Mouse (Mus musculus): ENCODE results near the gene Rpl9-ps6. TPM values are rescaled to one million over a fixed set of nuclear protein-coding genes. Genes with fewer than 3 reads are reported as not detected.
A peak's percentile ranks its signal among the peaks of the same experiment; 100 is the strongest.
"Not testable (repeated sequence)": the region's sequence is repeated elsewhere in the genome, so short reads cannot be mapped to it uniquely, and the experiment has no call there.

The Rpl9-ps6 gene
- polyA plus RNA-seq, 2 experiments from 2014 or later = 201 to 619 TPM

- no peak for ATAC-seq
These were observed 14.5 kb upstream of the Rpl9-ps6 start for GRCm38 (mm10) chr19:32480791-32481442.

GRCm38 (mm10) chr19:32480255-32480654 lies 13.9 kb upstream of the Rpl9-ps6 start:
- no peak for ATAC-seq

- no peak for ATAC-seq
These were observed 10.3 kb upstream of the Rpl9-ps6 start for GRCm38 (mm10) chr19:32476712-32477052.

- no peak for ATAC-seq
These were observed 9.8 kb upstream of the Rpl9-ps6 start for GRCm38 (mm10) chr19:32476016-32476711.

GRCm38 (mm10) chr19:32470570-32471263 lies 4.3 kb upstream of the Rpl9-ps6 start:
- no peak for ATAC-seq

GRCm38 (mm10) chr19:32470059-32470497 lies 3.7 kb upstream of the Rpl9-ps6 start:
- ATAC-seq = peak; percentile 38

- no peak for ATAC-seq
These were observed 947 bp upstream of the Rpl9-ps6 start for GRCm38 (mm10) chr19:32467325-32467724.

- ATAC-seq = peak; percentile 96
These were observed 1.1 kb downstream of the Rpl9-ps6 start for GRCm38 (mm10) chr19:32465228-32465627.

GRCm38 (mm10) chr19:32463037-32463436 lies 3.3 kb downstream of the Rpl9-ps6 start:
- ATAC-seq = no peak

- ATAC-seq = not testable (repeated sequence)
These were observed 8.7 kb downstream of the Rpl9-ps6 start for GRCm38 (mm10) chr19:32457631-32458030.

GRCm38 (mm10) chr19:32456744-32457143 lies 9.6 kb downstream of the Rpl9-ps6 start:
- ATAC-seq = no peak

GRCm38 (mm10) chr19:32452231-32452630 lies 14.1 kb downstream of the Rpl9-ps6 start:
- no peak for ATAC-seq

- ATAC-seq = no peak
These were observed 17.4 kb downstream of the Rpl9-ps6 start for GRCm38 (mm10) chr19:32448931-32449330.

GRCm38 (mm10) chr19:32441568-32441967 lies 24.8 kb downstream of the Rpl9-ps6 start:
- ATAC-seq = peak; percentile 45

GRCm38 (mm10) chr19:32439356-32439755 lies 27.0 kb downstream of the Rpl9-ps6 start:
- no peak for ATAC-seq

- ATAC-seq = no peak
These were observed 40.5 kb downstream of the Rpl9-ps6 start for GRCm38 (mm10) chr19:32425856-32426255.

- ATAC-seq = no peak
These were observed 41.7 kb downstream of the Rpl9-ps6 start for GRCm38 (mm10) chr19:32424706-32425105.

- no peak for ATAC-seq
These were observed 47.3 kb downstream of the Rpl9-ps6 start for GRCm38 (mm10) chr19:32419069-32419468.

- ATAC-seq = no peak
These were observed 49.6 kb downstream of the Rpl9-ps6 start for GRCm38 (mm10) chr19:32416692-32417317.
